Comparison of ENCODE assay signal across 31 mouse cellular contexts in genomic region chr16:29526585-29526984, GRCm38 (mm10). TPM values are rescaled to one million over a fixed set of nuclear protein-coding genes. Genes with fewer than 3 reads are reported as not detected.
"Had no signal": no experiment of that assay in that cellular context is flagged by ENCODE, and none has a peak within 500 bp of the region (broad histone marks: within the 10 kb centered on the region; RNA-seq: fewer than 3 reads in every experiment).

No protein-coding gene starts in this region.

- H3K4me1 ChIP-seq: embryonic facial prominence, embryonic 10.5 days; embryonic facial prominence, embryonic 12.5 days; embryonic facial prominence, embryonic 13.5 days; embryonic facial prominence, embryonic 15.5 days; forebrain, embryonic 10.5 days; forebrain, embryonic 12.5 days; forebrain, embryonic 13.5 days; forebrain, embryonic 15.5 days; heart, embryonic 10.5 days had no signal

- H3K9ac ChIP-seq: embryonic facial prominence, embryonic 12.5 days; embryonic facial prominence, embryonic 13.5 days; embryonic facial prominence, embryonic 15.5 days; forebrain, embryonic 12.5 days; forebrain, embryonic 13.5 days; forebrain, embryonic 15.5 days; forebrain, postnatal 0 days had no signal

- H3K9me3 ChIP-seq: embryonic facial prominence, embryonic 10.5 days; embryonic facial prominence, embryonic 12.5 days; embryonic facial prominence, embryonic 13.5 days; embryonic facial prominence, embryonic 15.5 days; forebrain, embryonic 10.5 days; forebrain, embryonic 12.5 days; forebrain, embryonic 13.5 days; forebrain, embryonic 15.5 days; heart, embryonic 10.5 days had no signal

- H3K4me2 ChIP-seq: embryonic facial prominence, embryonic 12.5 days; embryonic facial prominence, embryonic 13.5 days; embryonic facial prominence, embryonic 15.5 days; forebrain, embryonic 12.5 days; forebrain, embryonic 13.5 days; forebrain, embryonic 15.5 days had no signal

- H3K27ac ChIP-seq: embryonic facial prominence, embryonic 10.5 days; embryonic facial prominence, embryonic 12.5 days; embryonic facial prominence, embryonic 13.5 days; embryonic facial prominence, embryonic 15.5 days; forebrain, embryonic 10.5 days; forebrain, embryonic 12.5 days; forebrain, embryonic 13.5 days; forebrain, embryonic 15.5 days; gastrocnemius, adult 2 months; heart, adult 2 months; heart, embryonic 10.5 days had no signal

- H3K4me3 ChIP-seq: embryonic facial prominence, embryonic 10.5 days; embryonic facial prominence, embryonic 12.5 days; embryonic facial prominence, embryonic 13.5 days; embryonic facial prominence, embryonic 15.5 days; erythroblast, embryonic 14.5 days; forebrain, embryonic 10.5 days; forebrain, embryonic 12.5 days; forebrain, embryonic 13.5 days; forebrain, embryonic 15.5 days; gastrocnemius, adult 2 months; heart, adult 2 months; heart, embryonic 10.5 days had no signal

- H3K36me3 ChIP-seq: embryonic facial prominence, embryonic 10.5 days; embryonic facial prominence, embryonic 12.5 days; embryonic facial prominence, embryonic 13.5 days; embryonic facial prominence, embryonic 15.5 days; forebrain, embryonic 10.5 days; forebrain, embryonic 12.5 days; forebrain, embryonic 15.5 days; heart, embryonic 10.5 days had no signal

- DNase-seq: cerebellum, adult 9-11 months; cerebellum, postnatal 10 days; cerebellum, postnatal 14 days; cerebellum, postnatal 25 days; cerebellum, postnatal 36 days; embryo, embryonic 11 days; forebrain, postnatal 0 days; gastrocnemius, adult 2 months; gastrocnemius, postnatal 10 days; gastrocnemius, postnatal 14 days; gastrocnemius, postnatal 25 days; gastrocnemius, postnatal 36 days; heart, adult 11 months; heart, adult 18-20 months; heart, adult 2 months had no signal

- H3K27me3 ChIP-seq: embryonic facial prominence, embryonic 12.5 days; embryonic facial prominence, embryonic 13.5 days; embryonic facial prominence, embryonic 15.5 days; forebrain, embryonic 12.5 days; forebrain, embryonic 13.5 days; forebrain, embryonic 15.5 days had no signal

RNA-seq across cellular contexts. Expression of gene Atp13a4, which starts 18.1 kb away (rescaled TPM):
- total RNA-seq: common myeloid progenitor, adult 5-6 weeks; gastrocnemius, adult 18-20 months; gastrocnemius, adult 2 months; gastrocnemius, adult 8-10 months; gastrocnemius, postnatal 10 days; gastrocnemius, postnatal 14 days; gastrocnemius, postnatal 25 days; gastrocnemius, postnatal 36 days; gastrocnemius, postnatal 4 days; granulocyte monocyte progenitor cell, adult 5-6 weeks; heart, adult 18-20 months; heart, adult 2 months had no signal
- polyA plus RNA-seq: embryonic facial prominence, embryonic 10.5 days; embryonic facial prominence, embryonic 11.5 days; erythroblast, embryonic 14.5 days; heart, adult 2 months had no signal
